Mouse (Mus musculus) embryonic facial prominence, embryonic 13.5 days (tissue): ENCODE results near the gene Fgfr2. TPM values are rescaled to one million over a fixed set of nuclear protein-coding genes. Genes with fewer than 3 reads are reported as not detected.
A peak's percentile ranks its signal among the peaks of the same experiment; 100 is the strongest.

Experiments used
- ATAC-seq: fragments of 200-750 bp; cut with Nextera tagmentation; 2 replicates; pipeline ENCODE4 v1.8.0; 2017; ENCODE audit warnings: low read depth; ENCODE audit not compliant: insufficient number of reproducible peaks, insufficient read depth, low FRiP score, low TSS enrichment
- H3K27ac ChIP-seq: fragments of 300-500 bp; sonication (generic); 2 replicates; pipeline ENCODE4 v1.5.1; 2015; ENCODE audit warnings: moderate library complexity, mild to moderate bottlenecking, inconsistent platforms
- H3K27me3 ChIP-seq: fragments of 300-500 bp; sonication (generic); 2 replicates; pipeline ENCODE4 v1.6.1; 2015; ENCODE audit warnings: mild to moderate bottlenecking, inconsistent platforms
- H3K36me3 ChIP-seq: fragments of 300-500 bp; sonication (generic); 2 replicates; pipeline ENCODE4 v1.6.1; 2015; ENCODE audit warnings: mild to moderate bottlenecking, inconsistent platforms
- H3K4me1 ChIP-seq: fragments of 300-500 bp; sonication (generic); 2 replicates; pipeline ENCODE4 v1.6.1; 2015; ENCODE audit warnings: inconsistent platforms
- H3K4me2 ChIP-seq: fragments of 300-500 bp; sonication (generic); 2 replicates; pipeline ENCODE4 v1.6.1; 2015; ENCODE audit warnings: moderate library complexity, mild to moderate bottlenecking, inconsistent platforms
- H3K4me3 ChIP-seq: fragments of 300-500 bp; sonication (generic); 2 replicates; pipeline ENCODE4 v1.5.1; 2015; ENCODE audit warnings: mild to moderate bottlenecking, inconsistent platforms
- H3K9ac ChIP-seq: fragments of 300-500 bp; sonication (generic); 2 replicates; pipeline ENCODE4 v1.6.1; 2015; ENCODE audit warnings: mild to moderate bottlenecking, inconsistent platforms
- H3K9me3 ChIP-seq: fragments of 300-500 bp; sonication (generic); 2 replicates; pipeline ENCODE4 v1.6.1; 2016; ENCODE audit warnings: inconsistent platforms
- WGBS: fragments of 180-500 bp; shearing (Covaris S2); methylation state at CpG from one replicate; pipeline ENCODE4 v1.1.7; 2015; ENCODE audit warnings: mixed read lengths; 5-methylcytosine and 5-hydroxymethylcytosine counted together
- polyA plus RNA-seq: library from polyadenylated mRNA; unstranded; fragments of >200 nt; fragmentation: Nextera tagmentation; extraction: Ambion mirVana; gene quantifications from 2 replicates; pipeline ENCODE4 v1.2.1, GENCODE M21; 2015

Fgfr2 gene
- polyA plus RNA-seq, 1 experiment from 2014 or later = 174 TPM

DNA sequence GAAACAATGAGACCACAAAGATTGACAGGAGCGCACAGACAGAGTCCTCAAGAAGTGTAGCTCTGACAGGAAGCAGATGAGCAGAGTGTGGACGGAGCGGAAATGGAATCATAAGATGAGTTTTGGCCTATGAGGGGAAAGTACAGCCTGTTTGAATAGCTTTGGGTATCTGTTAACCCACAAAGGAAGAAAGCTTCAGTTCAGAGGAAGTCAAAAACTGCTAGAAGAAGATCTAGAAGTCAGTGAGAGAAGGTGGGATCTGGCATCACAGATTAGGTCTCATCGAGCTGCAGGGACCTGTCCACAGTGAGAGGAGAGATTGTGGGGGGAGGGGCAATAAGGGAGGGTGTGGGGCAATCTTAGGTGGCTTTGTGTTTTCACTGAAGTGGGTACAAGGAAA is 787.8 kb downstream of the Fgfr2 start:
- WGBS = 88% methylated on average over 4 of the region's 4 CpGs
- Histone ChIP-seq H3K4me2 (no peak overlapping the region), H3K9me3 (no peaks in the 10 kb centered on the region), H3K4me3 (no peak overlapping the region), H3K9ac (no peak overlapping the region), H3K27ac (no peak overlapping the region), H3K4me1 (peaks cover 26% of the 10 kb centered on the region), H3K27me3 (no peaks in the 10 kb centered on the region), H3K36me3 (no peaks in the 10 kb centered on the region)
- no peak for ATAC-seq

DNA sequence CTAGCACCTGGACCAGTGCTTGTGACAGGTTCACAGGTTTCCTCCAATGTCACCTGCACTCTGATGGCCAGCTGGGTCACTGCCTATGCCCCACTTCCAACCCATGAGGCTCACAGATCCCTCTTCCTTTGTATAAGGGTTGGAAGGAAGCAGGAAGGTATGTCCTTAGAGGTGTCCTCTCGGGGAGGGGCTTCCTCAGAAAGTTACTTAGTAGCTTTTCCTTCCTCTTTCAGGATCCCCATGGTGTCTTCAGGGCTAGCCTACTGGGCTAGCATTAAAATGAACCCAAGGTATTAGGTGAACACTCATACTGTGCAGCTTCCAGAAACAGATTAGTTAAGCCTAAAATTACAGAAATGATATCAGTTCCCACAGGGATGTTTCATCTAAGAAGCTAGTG is 790.1 kb downstream of the Fgfr2 start:
- no peaks in the 10 kb centered on the region for H3K9me3 ChIP-seq
- peaks cover 23% of the 10 kb centered on the region for H3K4me1 ChIP-seq
- H3K27ac ChIP-seq = no peak overlapping the region
- 81% methylated on average over 1 of the region's 1 CpGs for whole genome bisulfite sequencing
- H3K4me2 ChIP-seq = no peak overlapping the region
- no peak for ATAC-seq
- no peak overlapping the region for H3K9ac ChIP-seq
- H3K27me3 ChIP-seq = no peaks in the 10 kb centered on the region
- no peak overlapping the region for H3K4me3 ChIP-seq
- H3K36me3 ChIP-seq = no peaks in the 10 kb centered on the region

DNA sequence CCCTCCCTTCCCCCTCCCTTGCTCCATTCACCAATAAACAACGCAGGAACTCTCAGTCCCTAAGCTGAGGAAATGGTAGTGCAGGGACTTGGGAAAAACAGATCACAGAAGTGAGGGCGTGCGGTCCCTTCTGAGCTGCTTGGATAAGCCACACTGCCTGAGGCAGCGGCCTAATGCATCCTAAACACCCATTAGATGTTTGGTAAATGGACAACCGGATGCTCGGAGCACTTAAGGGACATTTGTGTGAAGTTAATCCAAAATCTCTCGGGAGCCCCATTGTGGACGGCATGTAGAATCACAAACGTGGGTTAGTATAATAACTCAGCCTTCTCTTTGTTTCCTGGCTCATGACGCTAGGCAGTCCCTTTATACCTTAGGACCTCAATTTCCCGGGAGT is 791.0 kb downstream of the Fgfr2 start:
- no peaks in the 10 kb centered on the region for H3K36me3 ChIP-seq
- H3K4me2 ChIP-seq = no peak overlapping the region
- H3K4me1 ChIP-seq = peaks cover 15% of the 10 kb centered on the region
- H3K4me3 ChIP-seq = no peak overlapping the region
- H3K27ac ChIP-seq = no peak overlapping the region; the same call in 1 of the 2 replicates
- ATAC-seq = no peak
- H3K27me3 ChIP-seq = no peaks in the 10 kb centered on the region
- no peaks in the 10 kb centered on the region for H3K9me3 ChIP-seq
- no peak overlapping the region for H3K9ac ChIP-seq
- WGBS = 27% methylated on average over 11 of the region's 11 CpGs

DNA sequence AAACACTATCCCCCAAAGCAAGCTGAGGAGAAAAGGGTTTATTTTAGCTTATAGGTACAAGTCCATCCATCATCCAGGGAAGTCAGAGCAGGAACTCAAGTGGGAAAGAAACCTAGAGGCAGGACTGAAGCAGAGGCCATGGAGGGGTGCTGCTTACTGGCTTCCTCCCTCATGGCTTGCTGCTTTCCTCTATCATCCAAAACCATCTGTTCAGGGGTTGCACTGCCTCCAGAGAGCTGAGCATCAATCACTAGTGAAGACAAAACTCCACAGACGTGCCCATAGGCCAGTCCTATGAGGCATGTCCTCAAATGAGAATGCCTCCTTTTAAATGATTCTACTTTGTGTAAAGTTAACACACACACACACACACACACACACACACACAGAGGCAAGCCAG is 793.0 kb downstream of the Fgfr2 start:
- peaks cover 19% of the 10 kb centered on the region for H3K4me1 ChIP-seq
- 62% methylated on average over 1 of the region's 1 CpGs for WGBS
- H3K36me3 ChIP-seq = no peaks in the 10 kb centered on the region

DNA sequence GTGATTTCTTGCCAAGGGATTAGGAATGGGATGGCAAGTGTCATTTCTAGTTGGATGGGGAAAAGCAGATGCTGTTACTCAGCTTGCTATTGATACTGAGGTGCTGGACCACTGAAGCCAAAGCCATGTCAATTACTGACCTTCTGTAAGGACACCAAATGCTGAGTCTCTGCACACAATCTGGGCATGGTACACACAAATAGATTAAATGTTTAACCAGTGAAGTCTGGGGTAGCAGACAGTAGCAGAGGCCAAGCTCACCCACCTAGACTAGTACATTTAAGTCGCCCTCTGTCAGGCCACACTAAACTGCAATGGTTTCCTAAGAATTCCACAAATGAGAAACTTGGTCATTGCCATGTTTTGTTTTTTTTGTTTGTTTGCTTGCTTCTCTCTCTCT is 794.5 kb downstream of the Fgfr2 start:
- H3K4me3 ChIP-seq = no peak overlapping the region
- no peak overlapping the region for H3K9ac ChIP-seq
- peaks cover 19% of the 10 kb centered on the region for H3K4me1 ChIP-seq
- H3K9me3 ChIP-seq = no peaks in the 10 kb centered on the region
- no peak overlapping the region for H3K27ac ChIP-seq
- H3K36me3 ChIP-seq = no peaks in the 10 kb centered on the region
- H3K27me3 ChIP-seq = no peaks in the 10 kb centered on the region
- ATAC-seq = no peak
- H3K4me2 ChIP-seq = no peak overlapping the region
- WGBS = 82% methylated on average over 1 of the region's 1 CpGs

More for the DNA sequence above, 793.0 kb downstream of the Fgfr2 start:
- H3K4me3 ChIP-seq = no peak overlapping the region
- H3K27me3 ChIP-seq = no peaks in the 10 kb centered on the region
- H3K27ac ChIP-seq = no peak overlapping the region
- no peaks in the 10 kb centered on the region for H3K9me3 ChIP-seq
- no peak for ATAC-seq
- no peak overlapping the region for H3K9ac ChIP-seq
- no peak overlapping the region for H3K4me2 ChIP-seq

DNA sequence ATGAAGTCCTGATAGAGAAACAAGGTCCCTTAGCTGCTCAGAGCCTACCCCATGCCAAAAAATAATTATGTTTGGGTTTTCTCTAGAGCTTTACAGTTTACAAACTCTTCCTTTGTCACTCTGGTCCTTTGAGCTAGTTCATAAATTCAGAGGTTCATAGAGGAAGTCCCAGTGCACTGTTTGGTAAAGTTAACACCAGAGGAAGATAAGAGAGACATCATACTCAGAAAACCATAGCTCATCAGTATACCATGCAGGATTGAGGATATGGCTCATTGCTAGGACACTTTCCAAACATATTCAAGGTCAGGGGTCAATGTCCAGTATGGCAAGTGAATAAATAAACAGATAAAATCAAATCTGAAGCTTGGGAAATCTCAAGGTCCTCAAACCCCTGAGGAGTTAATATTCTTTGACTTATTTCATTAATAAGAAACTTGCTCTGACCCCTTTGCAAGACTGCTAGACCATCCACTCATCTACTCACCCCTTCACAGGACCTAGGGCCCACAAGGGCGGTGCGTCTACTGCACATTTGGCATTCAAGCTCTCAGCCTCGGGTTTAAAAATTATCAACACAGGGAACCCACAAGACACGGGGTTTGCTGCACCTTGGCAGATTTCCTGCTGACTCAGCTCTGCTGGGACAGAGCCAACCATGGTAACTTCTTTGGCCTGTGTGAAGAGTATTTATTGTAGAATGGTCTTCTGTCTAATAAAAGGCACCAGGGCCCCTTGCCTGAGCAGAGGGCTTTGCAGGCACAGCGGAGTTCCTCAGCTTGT is 797.4 kb downstream of the Fgfr2 start:
- no peak overlapping the region for H3K4me2 ChIP-seq
- no peaks in the 10 kb centered on the region for H3K36me3 ChIP-seq
- H3K4me1 ChIP-seq = peaks cover 13% of the 10 kb centered on the region; the same call in 1 of the 2 replicates
- 0 out of 2 replicates have a peak overlapping the region, but pooled peaks have one; percentile 21 for H3K9ac ChIP-seq
- no peaks in the 10 kb centered on the region for H3K9me3 ChIP-seq
- WGBS = 61% methylated on average over 5 of the region's 5 CpGs
- no peak overlapping the region for H3K27ac ChIP-seq
- H3K27me3 ChIP-seq = no peaks in the 10 kb centered on the region; the same call in 1 of the 2 replicates
- ATAC-seq = no peak
- H3K4me3 ChIP-seq = no peak overlapping the region

DNA sequence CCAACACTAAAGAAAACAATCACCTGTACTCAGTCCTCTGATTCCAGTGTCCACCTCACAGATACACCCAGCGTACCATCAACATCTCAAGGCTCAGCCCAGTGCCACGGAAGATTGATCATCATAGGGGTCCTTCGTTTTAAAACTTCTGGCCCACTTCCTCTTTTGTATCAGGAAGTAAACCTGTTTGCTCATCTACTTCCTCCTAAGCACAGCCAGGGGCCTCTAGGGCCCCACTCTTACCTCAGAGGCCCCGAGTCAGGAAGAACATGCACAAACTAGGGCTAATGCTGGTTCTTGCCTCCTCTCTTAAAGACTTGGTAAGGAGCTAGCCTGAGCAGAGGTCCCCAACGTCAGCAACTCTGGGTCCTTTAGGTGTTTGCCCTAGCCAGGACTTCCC is 799.7 kb downstream of the Fgfr2 start:
- Histone ChIP-seq H3K27me3 (no peaks in the 10 kb centered on the region; the same call in none of the 2 replicates), H3K4me2 (no peak overlapping the region), H3K36me3 (no peaks in the 10 kb centered on the region), H3K4me3 (no peak overlapping the region), H3K9me3 (no peaks in the 10 kb centered on the region), H3K9ac (no peak overlapping the region), H3K27ac (no peak overlapping the region), H3K4me1 (peaks cover 16% of the 10 kb centered on the region; the same call in 1 of the 2 replicates)
- WGBS = 78% methylated on average over 5 of the region's 5 CpGs
- ATAC-seq = no peak

DNA sequence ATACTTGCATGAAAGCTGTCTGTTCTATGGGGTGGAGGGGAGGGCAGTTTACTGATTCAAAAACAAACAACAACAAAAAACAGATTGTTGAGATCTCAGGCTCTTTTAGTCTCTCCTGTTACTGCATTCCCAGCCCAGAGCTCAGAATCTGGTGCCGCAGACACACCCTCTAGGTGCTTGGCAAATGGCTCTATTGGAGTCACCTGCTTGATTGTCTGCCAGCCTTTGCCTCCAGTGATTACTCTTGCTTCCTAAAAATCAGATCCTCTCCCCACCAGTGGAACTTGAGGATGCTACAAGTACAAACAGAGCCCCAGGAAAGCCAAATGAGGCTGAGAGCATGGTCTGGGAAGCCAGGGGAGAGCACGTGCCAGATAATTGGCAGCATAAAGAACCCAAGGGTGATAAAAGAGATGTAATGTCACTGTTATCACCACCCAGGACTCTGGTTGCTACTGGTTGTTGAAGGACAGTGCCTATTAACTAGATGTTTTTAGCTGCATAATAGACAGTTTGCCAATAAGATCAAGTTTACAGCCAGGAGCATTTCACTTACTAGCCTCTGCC is 801.7 kb downstream of the Fgfr2 start:
- Histone ChIP-seq H3K4me1 (peaks cover 26% of the 10 kb centered on the region), H3K9ac (no peak overlapping the region), H3K9me3 (no peaks in the 10 kb centered on the region), H3K4me2 (no peak overlapping the region), H3K4me3 (no peak overlapping the region), H3K27ac (no peak overlapping the region; the same call in 1 of the 2 replicates), H3K36me3 (no peaks in the 10 kb centered on the region), H3K27me3 (no peaks in the 10 kb centered on the region; the same call in none of the 2 replicates)
- ATAC-seq = no peak
- WGBS = 73% methylated on average over 2 of the region's 2 CpGs

DNA sequence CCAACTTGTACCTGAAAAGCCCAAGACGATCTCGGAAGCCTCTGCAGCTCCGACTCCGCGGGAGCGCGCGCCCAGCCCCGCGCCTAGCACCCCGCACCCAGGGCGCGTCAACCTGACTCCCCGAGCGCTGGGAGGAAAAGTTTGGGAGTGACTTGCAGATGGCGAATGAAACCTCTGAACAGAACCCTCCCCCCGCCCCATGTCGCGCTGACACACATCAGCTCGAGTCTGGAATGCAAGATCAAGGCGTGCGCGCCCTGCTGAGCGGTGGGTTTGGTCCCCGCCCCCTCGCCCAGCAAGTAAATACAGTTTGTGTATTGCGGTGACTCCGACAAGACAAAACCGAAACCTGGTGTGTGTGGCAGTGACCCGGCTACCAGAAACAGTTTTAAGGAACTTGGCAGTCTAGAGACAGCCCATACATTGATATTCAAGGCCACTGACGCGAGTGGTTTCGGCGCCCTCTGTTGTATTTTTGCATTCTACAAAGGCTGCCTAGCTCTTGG is 806.1 kb downstream of the Fgfr2 start, which contains the start of gene Chst15:
Gene Chst15 (minus strand): TSS at position 193 of the 506 bp plus-strand sequence.
- Histone ChIP-seq H3K36me3 (no peaks in the 10 kb centered on the region), H3K4me2 (peak within 1 kb of the TSS; percentile 93), H3K27me3 (no peaks in the 10 kb centered on the region; the same call in none of the 2 replicates), H3K4me3 (peak within 1 kb of the TSS; percentile 68), H3K27ac (peak within 1 kb of the TSS; percentile 91), H3K4me1 (peaks cover 51% of the 10 kb centered on the region), H3K9me3 (no peaks in the 10 kb centered on the region), H3K9ac (peak within 1 kb of the TSS; percentile 85)
- ATAC-seq = peak; percentile 75
- WGBS = under 1% methylated on average over 34 of the region's 34 CpGs

DNA sequence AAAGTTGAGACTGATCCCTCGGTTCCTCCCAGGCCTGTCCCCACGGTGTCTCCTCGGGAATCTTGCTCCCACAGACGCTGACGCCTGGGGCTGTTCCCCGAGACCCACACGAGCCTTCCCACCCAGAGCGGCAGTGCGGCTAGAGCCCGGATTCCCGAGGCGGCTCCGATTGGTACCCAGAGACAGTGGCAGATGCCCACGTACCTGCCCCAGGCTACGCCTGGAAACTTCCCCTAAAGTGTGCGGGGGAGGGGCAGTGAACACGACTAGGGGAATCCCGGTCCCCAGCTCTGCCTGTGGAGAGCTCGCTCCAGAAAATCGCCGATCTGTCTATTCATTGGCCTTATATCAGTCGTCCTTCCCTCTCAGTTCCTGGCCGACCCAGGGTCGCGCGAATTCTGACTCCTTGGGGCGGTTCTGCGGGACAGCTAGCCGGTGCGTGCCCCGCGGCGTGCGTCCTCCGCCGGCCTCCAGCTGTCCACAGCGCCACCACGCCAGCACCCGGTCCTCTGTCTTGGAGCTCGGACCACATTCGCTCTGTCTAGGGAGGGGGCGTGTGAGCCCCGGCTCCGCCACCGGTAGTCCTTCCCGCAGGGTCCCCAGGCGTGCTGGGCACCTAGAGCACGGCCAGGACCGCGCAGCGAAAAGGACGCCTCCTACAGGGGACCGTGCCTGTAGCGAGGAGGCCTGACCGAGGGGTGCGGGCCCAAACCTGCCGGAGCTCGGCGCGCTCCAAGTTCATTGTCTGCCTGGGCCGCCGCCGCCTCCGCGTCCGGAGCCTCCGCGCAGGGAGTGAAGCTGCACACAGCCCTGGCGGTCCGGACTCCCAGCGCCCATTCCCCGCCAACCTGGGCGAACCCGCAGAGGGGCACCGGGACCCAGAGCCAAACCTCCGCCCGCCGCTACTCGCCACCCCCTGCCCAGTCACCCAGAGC is 806.8 kb downstream of the Fgfr2 start:
- no peaks in the 10 kb centered on the region; the same call in 1 of the 2 replicates for H3K27me3 ChIP-seq
- peaks cover 59% of the 10 kb centered on the region for H3K4me1 ChIP-seq
- H3K36me3 ChIP-seq = no peaks in the 10 kb centered on the region
- H3K9ac ChIP-seq = peak overlapping the region; percentile 85
- WGBS = under 1% methylated on average over 79 of the region's 79 CpGs
- no peaks in the 10 kb centered on the region for H3K9me3 ChIP-seq
- H3K4me3 ChIP-seq = peak overlapping the region; percentile 68
- peak overlapping the region; percentile 91 for H3K27ac ChIP-seq
- peak; percentile 66 for ATAC-seq
- H3K4me2 ChIP-seq = peak overlapping the region; percentile 93
